Mouse (Mus musculus) left cerebral cortex, postnatal 14 days (tissue): ENCODE measurements around the gene Pigh. TPM values are rescaled to one million over a fixed set of nuclear protein-coding genes. Genes with fewer than 3 reads are reported as not detected.

Experiments used
- DNase-seq, 2 experiments: peaks; one replicate each; pipeline ENCODE4 v3.0.0; 2021 to 2022; ENCODE audit warnings: low spot score in 2 of 2, mixed read lengths in 1 of 2
- intact Hi-C: fragments of 180-260 bp; cut with DNase I; formaldehyde crosslinking; loops from one replicate; pipeline ENCODE4 v1.15.1; 2025
- long read RNA-seq, 2 experiments: library from polyadenylated mRNA; stranded (forward); transcript quantifications; one replicate each; pipeline ENCODE4 v2.0.0; 2021
- total RNA-seq, 2 experiments: library from RNA; stranded (reverse); gene quantifications; 2 replicates each; pipeline ENCODE4 v1.2.3; 2021

The Pigh gene
- total RNA-seq, result 1 to 10 TPM; 8.8 to 9.5 TPM
- long read RNA-seq, experiment 1, transcript Pigh-201 (4 exons, 2,339 nt), result major isoform, 15 of 18 reads
- long read RNA-seq, experiment 1, partial matches to known transcripts, result 0 of 18 reads
- long read RNA-seq, experiment 1, other reads (novel, unspliced or antisense), result 1 of 18 reads
- long read RNA-seq, experiment 2, transcript Pigh-201 (4 exons, 2,339 nt), result major isoform, 10 of 18 reads
- long read RNA-seq, experiment 2, partial matches to known transcripts, result 0 of 18 reads
- long read RNA-seq, experiment 2, other reads (novel, unspliced or antisense), result 6 of 18 reads

GRCm38 (mm10) chr12:79089182-79089812 lies at the start of gene Pigh:
Gene Pigh, minus strand, starts transcription at chr12:79089651.
- intact Hi-C loops, result loop anchor here (2.0 kb wide), 1 partner anchor 170 kb away; no protein-coding TSS in a partner anchor
- peak; percentile 85 to 88 for DNase-seq

GRCm38 (mm10) chr12:79138999-79139398 lies 49.5 kb upstream of the Pigh start:
- DNase-seq, result no peak
- intact Hi-C loops, result no loop called here

- DNase-seq, result no peak
- intact Hi-C loops, result no loop called here
Observed at GRCm38 (mm10) chr12:79136949-79137348, 47.5 kb upstream of the Pigh start.

- intact Hi-C loops, result no loop called here
- DNase-seq, result peak; percentile 21 to 59
Observed at GRCm38 (mm10) chr12:79135105-79135504, 45.7 kb upstream of the Pigh start.

GRCm38 (mm10) chr12:79134676-79135075 lies 45.2 kb upstream of the Pigh start:
- intact Hi-C loops, result no loop called here
- DNase-seq, result peak in 1 of 2 experiments; percentile 11

GRCm38 (mm10) chr12:79131706-79132460 lies 42.4 kb upstream of the Pigh start:
- intact Hi-C loops, result no loop called here
- no peak for DNase-seq

- intact Hi-C loops, result no loop called here
- DNase-seq, result no peak
Observed at GRCm38 (mm10) chr12:79131178-79131675, 41.8 kb upstream of the Pigh start.

GRCm38 (mm10) chr12:79130299-79131177 lies 41.1 kb upstream of the Pigh start, which contains the start of gene Arg2:
Gene Arg2, plus strand, starts transcription at chr12:79130777.
- peak; percentile 73 to 78 for DNase-seq
- intact Hi-C loops, result no loop called here

- intact Hi-C loops, result no loop called here
- peak; percentile 12 to 33 for DNase-seq
Observed at GRCm38 (mm10) chr12:79122820-79123219, 33.4 kb upstream of the Pigh start.

- no peak for DNase-seq
Observed at GRCm38 (mm10) chr12:79118991-79119390, 29.5 kb upstream of the Pigh start.

GRCm38 (mm10) chr12:79105312-79105711 lies 15.9 kb upstream of the Pigh start:
- intact Hi-C loops, result no loop called here

More at GRCm38 (mm10) chr12:79118991-79119390, 29.5 kb upstream of the Pigh start:
- intact Hi-C loops, result no loop called here

GRCm38 (mm10) chr12:79104544-79104943 lies 15.1 kb upstream of the Pigh start:
- intact Hi-C loops, result no loop called here
- no peak for DNase-seq

More at GRCm38 (mm10) chr12:79105312-79105711, 15.9 kb upstream of the Pigh start:
- no peak for DNase-seq

- intact Hi-C loops, result no loop called here
- DNase-seq, result no peak
Observed at GRCm38 (mm10) chr12:79103773-79104172, 14.3 kb upstream of the Pigh start.

- peak; percentile 52 to 56 for DNase-seq
- intact Hi-C loops, result loop anchor here (2.0 kb wide), 2 partner anchors 74 to 178 kb away; no protein-coding TSS in a partner anchor
Observed at GRCm38 (mm10) chr12:79097106-79097752, 7.8 kb upstream of the Pigh start.

GRCm38 (mm10) chr12:79092569-79092968 lies 3.1 kb upstream of the Pigh start:
- intact Hi-C loops, result no loop called here
- peak in 1 of 2 experiments; percentile 56 for DNase-seq

GRCm38 (mm10) chr12:79073362-79073761 lies 16.1 kb downstream of the Pigh start:
- intact Hi-C loops, result no loop called here
- no peak for DNase-seq

GRCm38 (mm10) chr12:79072576-79072975 lies 16.9 kb downstream of the Pigh start:
- intact Hi-C loops, result no loop called here
- no peak for DNase-seq

- intact Hi-C loops, result no loop called here
- no peak for DNase-seq
Observed at GRCm38 (mm10) chr12:79070736-79071333, 18.6 kb downstream of the Pigh start.
